Mouse (Mus musculus): ENCODE data around the gene Diaph2. TPM values are rescaled to one million over a fixed set of nuclear protein-coding genes. Genes with fewer than 3 reads are reported as not detected.
"Not testable (repeated sequence)": the region's sequence is repeated elsewhere in the genome, so short reads cannot be mapped to it uniquely, and the experiment has no call there.

Gene Diaph2
- total and polyA plus RNA-seq, 2 experiments, result 3.2 to 13.3 TPM

DNA sequence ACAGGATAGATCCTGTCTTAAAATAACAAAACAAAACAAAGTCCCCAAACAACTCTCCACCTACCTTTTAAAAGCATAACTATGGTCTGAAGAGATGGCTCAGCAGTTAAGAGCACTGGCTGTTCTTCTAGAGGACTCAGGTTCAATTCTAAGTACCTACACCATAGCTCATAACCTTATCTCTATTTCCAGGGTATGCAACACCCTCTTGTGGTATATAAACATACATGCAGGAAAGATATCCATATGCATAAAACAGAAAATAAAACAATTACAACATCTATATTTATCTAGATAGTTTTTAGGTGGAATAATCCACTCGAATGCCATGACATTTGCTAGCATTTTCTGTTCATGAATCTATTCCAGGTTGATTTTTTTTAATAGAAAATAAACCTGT, 27.2 kb downstream of the Diaph2 start:
- H3K27me3 ChIP-seq (ENCODE audit: control insufficient read depth, insufficient read depth, low read length), result no peaks in the 10 kb centered on the region
- no peaks in the 10 kb centered on the region for H3K79me2 ChIP-seq (ENCODE audit: control insufficient read depth, insufficient read depth, low read length)
- no peak for TF ChIP-seq POLR2A (IDR thresholded peaks at IDR 0.05; ENCODE audit: extremely low read depth, insufficient read depth, low read length)
- TF ChIP-seq CTCF (IDR thresholded peaks at IDR 0.05; ENCODE audit: low read depth, low read length), result no peak

DNA sequence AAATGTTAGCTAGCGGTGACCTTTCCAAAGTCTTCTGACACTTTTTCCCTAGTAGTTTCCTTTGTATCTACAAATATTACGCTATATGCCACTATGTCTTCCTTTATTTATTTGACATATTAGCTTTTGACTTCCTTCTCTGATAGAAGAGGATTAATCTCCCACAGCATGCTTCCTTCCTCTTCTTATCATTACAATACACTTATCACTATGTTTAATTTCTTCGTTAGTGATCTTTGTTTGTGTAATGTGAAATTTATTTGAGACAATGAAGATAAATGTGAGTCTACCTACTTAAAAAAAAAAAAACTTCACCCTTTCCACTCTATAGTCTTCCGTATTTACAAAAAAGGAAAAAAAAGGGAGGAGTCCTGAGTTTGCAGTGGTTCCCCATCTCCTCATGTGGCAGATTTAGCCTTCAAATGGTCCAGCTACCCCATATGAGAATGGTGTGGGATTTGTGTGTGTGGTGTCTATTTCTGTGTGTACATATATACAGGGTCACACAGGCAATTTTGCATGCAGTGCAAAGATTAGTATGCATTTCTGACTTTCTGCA, 27.9 kb downstream of the Diaph2 start:
- Histone ChIP-seq H3K79me2 (ENCODE audit: control insufficient read depth, insufficient read depth, low read length) (no peaks in the 10 kb centered on the region), H3K27me3 (ENCODE audit: control insufficient read depth, insufficient read depth, low read length) (no peaks in the 10 kb centered on the region), H3K4me1 (ENCODE audit: control insufficient read depth, insufficient read depth, low read length) (no peaks in the 10 kb centered on the region), H3K36me3 (ENCODE audit: control insufficient read depth, insufficient read depth, low read length) (no peaks in the 10 kb centered on the region), H3K27ac (replicated peaks; ENCODE audit: insufficient read depth, low read depth, low read length) (no peak overlapping the region), H3K4me3 (ENCODE audit: insufficient read depth, low read depth, low read length) (no peak overlapping the region), H3K9ac (ENCODE audit: low read depth, low read length) (no peak overlapping the region)
- WGBS, result 54% methylated on average over 4 of the region's 4 CpGs
- no peak for DNase-seq (ENCODE audit: extremely low read depth, low read depth, low spot score)
- TF ChIP-seq POLR2A (IDR thresholded peaks at IDR 0.05; ENCODE audit: extremely low read depth, insufficient read depth, low read length), result no peak
- no peak for TF ChIP-seq CTCF (IDR thresholded peaks at IDR 0.05; ENCODE audit: low read depth, low read length)

More for the DNA sequence above, 27.2 kb downstream of the Diaph2 start:
- no peak overlapping the region for H3K27ac ChIP-seq (replicated peaks; ENCODE audit: insufficient read depth, low read depth, low read length)
- H3K36me3 ChIP-seq (ENCODE audit: control insufficient read depth, insufficient read depth, low read length), result no peaks in the 10 kb centered on the region
- no peaks in the 10 kb centered on the region for H3K4me1 ChIP-seq (ENCODE audit: control insufficient read depth, insufficient read depth, low read length)
- DNase-seq (ENCODE audit: extremely low read depth, low read depth, low spot score), result no peak
- no peak overlapping the region for H3K9ac ChIP-seq (ENCODE audit: low read depth, low read length)
- H3K4me3 ChIP-seq (ENCODE audit: insufficient read depth, low read depth, low read length), result no peak overlapping the region
- WGBS, result 94% methylated on average over 1 of the region's 1 CpGs

DNA sequence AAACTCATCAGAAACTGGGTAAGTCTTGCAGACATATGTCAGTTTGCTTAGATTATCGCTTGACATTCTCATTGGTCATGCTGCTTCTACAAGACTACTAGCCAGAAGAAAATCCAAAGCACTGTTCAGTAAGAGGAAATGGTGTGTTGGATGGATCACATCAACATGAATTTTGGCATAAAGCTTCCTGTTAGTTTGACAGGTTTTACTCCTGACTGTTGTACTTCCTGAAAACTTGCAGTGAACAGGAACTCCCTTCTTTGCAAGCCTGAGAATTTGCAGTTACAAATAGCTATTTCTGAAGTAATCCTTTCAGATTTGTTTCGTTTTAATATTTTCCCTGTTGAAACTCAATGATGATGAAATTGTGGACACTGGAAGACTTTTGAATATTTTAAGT, 32.3 kb downstream of the Diaph2 start:
- no peak for DNase-seq (ENCODE audit: extremely low read depth, low read depth, low spot score)
- Histone ChIP-seq H3K9ac (ENCODE audit: low read depth, low read length) (no peak overlapping the region), H3K4me1 (ENCODE audit: control insufficient read depth, insufficient read depth, low read length) (no peaks in the 10 kb centered on the region; the same call in 1 of the 2 replicates), H3K27ac (replicated peaks; ENCODE audit: insufficient read depth, low read depth, low read length) (no peak overlapping the region), H3K27me3 (ENCODE audit: control insufficient read depth, insufficient read depth, low read length) (no peaks in the 10 kb centered on the region), H3K4me3 (ENCODE audit: insufficient read depth, low read depth, low read length) (no peak overlapping the region), H3K79me2 (ENCODE audit: control insufficient read depth, insufficient read depth, low read length) (no peaks in the 10 kb centered on the region), H3K36me3 (ENCODE audit: control insufficient read depth, insufficient read depth, low read length) (no peaks in the 10 kb centered on the region)
- WGBS, result 63% methylated on average over 2 of the region's 2 CpGs
- no peak for TF ChIP-seq POLR2A (IDR thresholded peaks at IDR 0.05; ENCODE audit: extremely low read depth, insufficient read depth, low read length)
- TF ChIP-seq CTCF (IDR thresholded peaks at IDR 0.05; ENCODE audit: low read depth, low read length), result no peak

DNA sequence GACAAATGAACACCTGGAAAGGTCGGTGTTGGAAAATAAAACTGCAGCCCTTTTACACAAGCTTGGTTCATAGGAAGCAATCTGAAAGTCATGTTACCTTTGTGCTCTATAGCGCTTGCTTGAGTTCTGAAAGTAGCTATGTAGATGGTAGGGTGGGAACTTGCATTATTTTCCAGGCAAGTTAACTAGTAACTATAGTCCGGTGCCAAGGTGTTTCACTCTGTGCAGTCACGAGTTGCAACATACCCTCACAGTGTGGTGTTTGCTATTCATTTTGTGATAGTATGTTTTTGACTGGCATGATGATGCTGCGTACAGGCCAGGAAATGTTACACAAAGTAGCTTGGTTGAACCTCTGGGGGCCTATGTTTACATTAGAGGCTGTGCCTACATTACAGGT, 34.5 kb downstream of the Diaph2 start:
- Histone ChIP-seq H3K9ac (ENCODE audit: low read depth, low read length) (no peak overlapping the region), H3K27me3 (ENCODE audit: control insufficient read depth, insufficient read depth, low read length) (no peaks in the 10 kb centered on the region), H3K4me3 (ENCODE audit: insufficient read depth, low read depth, low read length) (peak overlapping the region; percentile 11; the same call in 1 of the 2 replicates), H3K27ac (replicated peaks; ENCODE audit: insufficient read depth, low read depth, low read length) (no peak overlapping the region), H3K4me1 (ENCODE audit: control insufficient read depth, insufficient read depth, low read length) (no peaks in the 10 kb centered on the region; the same call in 1 of the 2 replicates), H3K79me2 (ENCODE audit: control insufficient read depth, insufficient read depth, low read length) (no peaks in the 10 kb centered on the region), H3K36me3 (ENCODE audit: control insufficient read depth, insufficient read depth, low read length) (no peaks in the 10 kb centered on the region)
- DNase-seq (ENCODE audit: extremely low read depth, low read depth, low spot score), result peak; percentile 82
- no peak for TF ChIP-seq POLR2A (IDR thresholded peaks at IDR 0.05; ENCODE audit: extremely low read depth, insufficient read depth, low read length)
- TF ChIP-seq CTCF (IDR thresholded peaks at IDR 0.05; ENCODE audit: low read depth, low read length), result no peak
- 28% methylated on average over 5 of the region's 5 CpGs for WGBS

DNA sequence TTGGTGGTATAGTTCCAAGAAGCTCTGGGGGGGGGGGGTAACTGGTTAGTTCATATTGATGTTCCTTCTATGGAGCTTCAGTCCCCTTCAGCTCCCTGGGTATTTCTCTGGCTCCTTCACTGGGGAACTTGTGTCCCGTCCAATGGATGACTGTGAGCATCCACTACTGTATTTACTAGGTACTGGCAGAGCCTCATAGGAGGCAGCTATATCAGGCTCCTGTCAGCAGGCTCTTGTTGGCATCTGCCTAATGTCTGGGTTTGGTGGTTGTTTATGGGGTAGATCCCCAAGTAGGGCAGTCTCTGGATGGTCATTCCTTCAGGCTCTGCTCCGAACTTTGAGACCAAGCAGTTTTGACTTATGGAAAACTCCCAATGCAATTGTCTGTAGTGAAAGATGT, 50.4 kb downstream of the Diaph2 start:
- H3K36me3 ChIP-seq (ENCODE audit: control insufficient read depth, insufficient read depth, low read length); H3K4me1 ChIP-seq (ENCODE audit: control insufficient read depth, insufficient read depth, low read length); H3K27me3 ChIP-seq (ENCODE audit: control insufficient read depth, insufficient read depth, low read length); H3K79me2 ChIP-seq (ENCODE audit: control insufficient read depth, insufficient read depth, low read length); H3K27ac ChIP-seq (replicated peaks; ENCODE audit: insufficient read depth, low read depth, low read length); H3K9ac ChIP-seq (ENCODE audit: low read depth, low read length); DNase-seq (ENCODE audit: extremely low read depth, low read depth, low spot score); H3K4me3 ChIP-seq (ENCODE audit: insufficient read depth, low read depth, low read length): not testable (repeated sequence)
- WGBS, result 97% methylated on average over 2 of the region's 2 CpGs

DNA sequence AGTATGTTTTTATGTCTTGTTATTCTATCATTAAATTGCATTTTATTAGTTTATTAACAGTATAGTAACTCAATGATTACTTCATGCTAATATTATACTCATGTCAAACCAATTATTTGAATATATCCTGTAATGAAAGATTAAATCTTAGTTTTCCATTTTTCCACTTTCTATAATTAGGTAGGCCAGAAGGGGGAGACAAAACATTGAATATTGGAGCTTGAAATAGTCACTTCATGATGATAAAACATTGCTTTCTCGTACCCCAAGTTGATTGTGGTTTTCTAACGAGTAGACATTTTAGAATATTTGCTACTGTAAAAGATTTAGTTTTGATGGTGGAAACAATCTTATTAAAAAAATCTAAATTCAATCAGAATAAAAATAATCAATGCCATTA, 82.4 kb downstream of the Diaph2 start:
- peak; percentile 7 for DNase-seq (ENCODE audit: extremely low read depth, low read depth, low spot score)
- no peaks in the 10 kb centered on the region for H3K36me3 ChIP-seq (ENCODE audit: control insufficient read depth, insufficient read depth, low read length)
- WGBS, result 54% methylated on average over 2 of the region's 2 CpGs
- H3K27me3 ChIP-seq (ENCODE audit: control insufficient read depth, insufficient read depth, low read length), result no peaks in the 10 kb centered on the region
- no peak overlapping the region for H3K4me3 ChIP-seq (ENCODE audit: insufficient read depth, low read depth, low read length)
- no peak for TF ChIP-seq POLR2A (IDR thresholded peaks at IDR 0.05; ENCODE audit: extremely low read depth, insufficient read depth, low read length)
- TF ChIP-seq CTCF (IDR thresholded peaks at IDR 0.05; ENCODE audit: low read depth, low read length), result no peak
- no peaks in the 10 kb centered on the region for H3K79me2 ChIP-seq (ENCODE audit: control insufficient read depth, insufficient read depth, low read length)
- no peak overlapping the region for H3K9ac ChIP-seq (ENCODE audit: low read depth, low read length)
- H3K4me1 ChIP-seq (ENCODE audit: control insufficient read depth, insufficient read depth, low read length), result no peaks in the 10 kb centered on the region
- no peak overlapping the region for H3K27ac ChIP-seq (replicated peaks; ENCODE audit: insufficient read depth, low read depth, low read length)

Data from liver, adult 2 months (tissue).